Mouse (Mus musculus): ENCODE results near the gene Spon1.
A peak's percentile ranks its signal among the peaks of the same experiment; 100 is the strongest.

Gene Spon1

DNA sequence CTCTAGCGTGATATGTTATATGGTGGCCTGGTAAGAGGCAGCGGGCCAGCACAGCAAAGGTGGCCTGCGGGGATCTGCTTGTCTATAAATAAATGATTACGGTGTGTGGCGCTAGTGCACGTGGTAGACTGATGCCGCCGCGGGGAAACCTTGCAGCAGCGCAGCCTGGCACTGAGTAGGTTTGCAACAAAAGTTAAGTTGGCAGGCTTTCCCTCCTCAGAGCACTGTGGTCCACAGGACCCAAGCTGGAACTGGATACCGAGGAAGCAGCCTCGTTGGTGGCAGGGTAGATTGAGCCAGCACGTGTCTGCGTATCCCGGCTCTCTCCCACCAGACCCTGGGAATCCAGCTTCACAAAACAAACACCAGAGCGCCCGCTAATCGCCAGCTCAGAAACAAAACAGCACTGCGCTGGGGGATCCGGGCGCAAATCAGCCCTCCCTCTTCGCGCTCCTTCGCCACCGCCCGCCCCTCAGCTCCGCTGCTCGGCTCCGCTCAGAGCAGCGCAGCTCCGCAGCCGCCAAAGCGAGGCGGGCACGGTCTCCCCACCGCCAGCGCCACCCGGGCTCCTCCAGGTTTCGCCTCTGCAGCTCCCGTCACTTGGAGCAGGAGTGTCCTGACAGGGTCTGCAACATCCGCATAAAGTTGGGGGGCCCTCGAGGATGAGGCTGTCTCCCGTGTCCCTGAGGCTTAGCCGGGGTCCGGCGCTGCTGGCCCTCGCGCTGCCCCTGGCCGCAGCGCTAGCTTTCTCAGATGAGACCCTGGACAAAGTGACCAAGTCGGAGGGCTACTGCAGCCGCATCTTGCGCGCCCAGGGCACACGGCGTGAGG, at the start of gene Spon1:
TSS of gene Spon1 (plus strand) at position 332 of the 831 bp plus-strand sequence.
- DNase-seq (ENCODE audit: low read depth, low spot score): peak; percentile 76

GRCm38 (mm10) chr7:113721994-113722393, 43.8 kb upstream of the Spon1 start:
- DNase-seq (ENCODE audit: low read depth, low spot score): no peak

- DNase-seq (ENCODE audit: low read depth, low spot score): no peak
Observed at GRCm38 (mm10) chr7:113723905-113724304, 41.9 kb upstream of the Spon1 start.

- DNase-seq (ENCODE audit: low read depth, low spot score): peak; percentile 54
Observed at GRCm38 (mm10) chr7:113727999-113728713, 37.6 kb upstream of the Spon1 start.

GRCm38 (mm10) chr7:113728926-113729325, 36.9 kb upstream of the Spon1 start:
- peak; percentile 29 for DNase-seq (ENCODE audit: low read depth, low spot score)

DNA sequence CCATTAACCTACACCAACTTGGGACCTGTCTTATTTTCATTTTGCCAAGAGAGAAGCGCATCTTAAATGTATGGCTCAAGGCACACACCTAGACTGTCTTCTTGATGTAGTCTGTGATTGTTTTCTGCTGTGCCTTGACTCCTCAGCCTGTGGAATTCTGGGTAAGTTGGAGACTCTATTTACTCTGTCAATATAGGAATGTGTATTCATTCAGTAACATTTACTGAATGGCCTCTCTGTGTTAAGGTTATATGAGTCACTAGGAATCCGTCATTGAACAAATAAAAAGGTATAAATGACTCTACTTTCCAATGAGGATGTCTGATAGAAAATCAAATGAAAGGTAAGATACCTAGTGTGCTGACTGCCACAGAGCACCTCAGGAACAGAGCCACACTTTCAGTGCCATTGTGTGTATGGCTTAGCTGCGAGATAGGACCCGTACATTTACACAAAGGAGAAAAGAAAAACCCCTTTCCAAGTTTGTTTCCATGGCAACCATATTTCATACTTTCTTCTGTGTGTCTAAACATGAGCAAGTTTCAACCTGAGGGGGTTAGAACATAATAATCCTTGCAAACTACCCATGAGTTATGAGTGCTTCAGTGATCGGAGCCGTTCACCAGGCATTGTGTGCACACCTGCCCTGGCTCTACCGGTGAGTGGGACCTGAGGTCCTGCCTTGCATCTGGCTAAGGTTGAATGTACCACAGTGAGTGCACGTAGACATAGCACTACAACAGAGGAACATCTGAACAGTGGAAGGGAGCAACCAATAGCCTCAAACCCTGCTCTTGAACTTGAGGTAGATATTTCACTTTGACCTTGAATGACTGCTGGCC, 35.2 kb upstream of the Spon1 start:
- DNase-seq (ENCODE audit: low read depth, low spot score): no peak

DNA sequence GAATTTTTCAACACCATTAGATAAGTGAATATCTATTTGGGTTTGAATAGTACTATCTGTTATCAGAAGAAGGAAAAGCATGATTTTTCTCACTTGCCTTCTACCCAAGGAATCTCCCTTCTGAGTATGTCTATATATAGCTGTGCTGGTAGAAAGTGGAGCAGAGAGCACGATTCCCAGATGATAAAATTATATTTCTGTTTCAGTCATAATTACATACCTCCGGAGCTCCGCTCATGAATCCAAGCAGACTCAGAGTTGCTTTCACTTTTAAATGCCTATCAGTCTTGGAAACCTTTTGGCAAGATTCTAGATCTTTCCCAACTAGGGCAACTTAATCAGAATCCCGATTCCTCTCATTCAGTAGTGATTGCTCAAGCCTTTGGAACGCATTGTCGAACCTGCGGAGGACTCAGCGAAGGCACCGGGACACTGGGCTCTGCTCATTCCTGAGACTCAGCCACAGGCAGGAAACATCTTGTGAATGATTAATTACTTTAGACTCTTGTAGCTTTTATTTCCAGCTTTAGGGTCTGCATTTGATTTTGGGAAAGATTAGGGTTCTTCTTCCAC, 27.9 kb upstream of the Spon1 start:
- DNase-seq (ENCODE audit: low read depth, low spot score): no peak

DNA sequence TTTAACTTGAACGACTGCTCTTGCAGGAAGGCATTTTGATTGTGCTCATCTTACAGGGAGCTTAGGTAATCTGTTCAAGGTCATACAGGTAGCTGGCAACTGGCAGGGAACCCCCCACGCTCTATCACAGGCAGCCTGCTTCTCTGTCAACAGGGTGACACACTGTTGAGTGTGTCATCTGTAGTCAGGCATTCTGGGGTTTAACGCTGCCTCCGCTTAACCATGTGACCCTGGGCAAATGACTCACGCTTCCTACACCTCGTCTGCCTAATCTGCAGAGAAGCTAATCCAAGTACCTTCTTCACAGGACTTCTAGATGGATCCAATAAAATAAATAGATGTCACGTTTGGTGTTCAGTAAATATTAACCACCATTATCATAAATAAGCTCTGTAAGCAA, 26.6 kb upstream of the Spon1 start:
- no peak for DNase-seq (ENCODE audit: low read depth, low spot score)

- no peak for DNase-seq (ENCODE audit: low read depth, low spot score)
Observed at GRCm38 (mm10) chr7:113742644-113743043, 23.2 kb upstream of the Spon1 start.

- peak; percentile 76 for DNase-seq (ENCODE audit: low read depth, low spot score)
Observed at GRCm38 (mm10) chr7:113743982-113744381, 21.8 kb upstream of the Spon1 start.

DNA sequence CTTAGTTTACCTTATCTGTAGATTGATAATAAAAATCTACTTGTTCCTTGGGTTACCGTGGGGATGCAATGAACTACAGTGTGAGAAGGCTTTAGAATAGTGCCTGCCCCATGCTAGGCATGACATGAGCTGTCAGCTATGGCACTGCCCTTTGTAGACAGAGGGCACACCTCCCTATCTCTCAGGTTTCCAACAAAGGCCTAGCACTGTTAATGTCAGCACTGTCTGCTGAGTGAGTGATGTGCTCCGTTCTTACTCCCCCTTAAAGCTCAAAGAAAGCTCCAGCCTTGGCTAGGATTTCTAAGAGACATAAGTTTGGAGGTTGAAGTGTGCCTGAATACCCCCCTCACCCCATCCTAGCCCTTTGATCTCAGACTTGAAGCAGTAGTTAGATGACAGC, 9.2 kb upstream of the Spon1 start:
- DNase-seq (ENCODE audit: low read depth, low spot score): no peak

GRCm38 (mm10) chr7:113759212-113759611, 6.6 kb upstream of the Spon1 start:
- DNase-seq (ENCODE audit: low read depth, low spot score): peak; percentile 77

- no peak for DNase-seq (ENCODE audit: low read depth, low spot score)
Observed at GRCm38 (mm10) chr7:113765133-113765532, 665 bp upstream of the Spon1 start.

GRCm38 (mm10) chr7:113766498-113766941, 722 bp downstream of the Spon1 start:
- DNase-seq (ENCODE audit: low read depth, low spot score): no peak

- DNase-seq (ENCODE audit: low read depth, low spot score): no peak
Observed at GRCm38 (mm10) chr7:113767546-113767945, 1.7 kb downstream of the Spon1 start.

- no peak for DNase-seq (ENCODE audit: low read depth, low spot score)
Observed at GRCm38 (mm10) chr7:113768174-113768935, 2.6 kb downstream of the Spon1 start.

GRCm38 (mm10) chr7:113769281-113769680, 3.5 kb downstream of the Spon1 start:
- no peak for DNase-seq (ENCODE audit: low read depth, low spot score)

DNA sequence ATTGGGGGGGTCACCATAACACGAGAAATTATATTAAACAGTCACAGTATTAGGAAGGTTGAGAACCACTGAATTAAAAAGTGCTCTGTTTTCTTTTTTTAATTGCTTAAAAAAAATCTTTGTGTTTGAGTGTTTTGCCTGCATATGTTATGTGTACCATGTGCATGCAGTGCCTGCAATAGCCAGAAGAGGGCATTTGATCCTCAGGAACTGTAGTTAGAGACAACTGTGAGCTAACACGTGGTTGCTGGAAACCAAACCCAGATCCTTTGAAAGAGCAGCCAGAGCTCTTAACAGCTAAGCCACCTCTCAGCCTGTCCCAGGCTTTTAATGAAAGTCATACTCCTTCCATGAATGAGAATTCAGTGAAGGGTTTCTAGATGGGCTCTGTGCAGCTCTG, 6.3 kb downstream of the Spon1 start:
- no peak for DNase-seq (ENCODE audit: low read depth, low spot score)

DNA sequence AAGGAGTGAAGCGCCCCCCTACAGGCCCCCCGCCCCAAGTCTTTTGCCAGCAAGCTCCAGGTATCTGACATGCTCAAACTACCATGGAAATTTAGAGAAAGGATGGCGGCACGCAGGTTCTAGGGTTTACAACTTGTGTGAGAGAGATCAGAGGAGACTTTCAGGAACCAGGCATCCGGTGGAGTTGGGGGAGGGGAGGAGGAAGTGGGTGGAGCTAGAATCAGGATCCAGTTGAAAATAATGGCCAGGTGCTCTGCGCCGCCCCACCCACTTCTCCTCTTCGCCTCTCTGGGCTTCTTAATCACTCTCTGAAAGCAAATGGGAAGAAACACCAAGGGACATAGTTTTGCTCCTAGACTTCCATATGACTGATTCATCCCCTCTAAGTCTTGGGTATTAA, 7.6 kb downstream of the Spon1 start:
- DNase-seq (ENCODE audit: low read depth, low spot score): no peak

GRCm38 (mm10) chr7:113774039-113774438, 8.2 kb downstream of the Spon1 start:
- peak; percentile 50 for DNase-seq (ENCODE audit: low read depth, low spot score)

DNA sequence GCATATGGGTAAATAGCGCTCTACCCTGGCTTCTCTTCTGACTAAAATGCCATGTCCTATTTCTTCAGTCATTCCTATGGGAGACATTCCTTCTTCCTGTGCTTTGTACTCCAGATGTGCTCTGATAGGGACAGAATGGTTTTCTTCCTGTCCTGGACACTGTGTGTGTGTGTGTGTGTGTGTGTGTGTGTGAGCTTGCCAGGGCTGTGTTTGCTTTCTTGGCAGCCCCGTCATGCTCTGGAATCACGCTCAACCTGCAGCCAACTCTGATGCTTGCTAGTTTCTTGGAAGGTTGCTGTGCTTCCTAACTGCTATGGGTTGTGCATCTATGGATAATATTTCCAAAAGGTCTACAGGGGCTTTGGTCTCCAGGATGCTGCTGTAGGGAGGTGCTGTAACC, 9.1 kb downstream of the Spon1 start:
- no peak for DNase-seq (ENCODE audit: low read depth, low spot score)
